Comparison of ENCODE assay signal across 8 mouse cellular contexts in genomic region chr1:77512431-77513195, GRCm38 (mm10). TPM values are rescaled to one million over a fixed set of nuclear protein-coding genes. Genes with fewer than 3 reads are reported as not detected.
DNase-seq lines count a peak whose midpoint lies in the region; ATAC-seq and TF ChIP-seq lines count a peak whose summit lies in the region.

No protein-coding gene starts in this region.

- no peaks in the 10 kb centered on the region for H3K4me1 ChIP-seq in heart, embryonic 11.5 days (ENCODE audit: control insufficient read depth, insufficient read depth, low read length)
- peaks cover 2 to 4% of the 10 kb centered on the region in 2 experiments; a peak in 2 of 4 replicates for H3K4me1 ChIP-seq in ES-E14 (ENCODE audit: control insufficient read depth in 2 of 2, insufficient read depth in 2 of 2, low read length in 2 of 2, poor library complexity in 1 of 2)
- peaks cover 11% of the 10 kb centered on the region; the same call in 1 of the 2 replicates for H3K4me1 ChIP-seq in heart, postnatal 0 days (ENCODE audit: control insufficient read depth, insufficient read depth)
- H3K4me1 ChIP-seq in midbrain, embryonic 10.5 days = peaks cover 67% of the 10 kb centered on the region

- no peak for TF ChIP-seq EP300 in heart, postnatal 0 days (IDR thresholded peaks at IDR 0.05; ENCODE audit: low read depth)

- 4% methylated on average over 20 of the region's 20 CpGs for WGBS in heart, embryonic 11.5 days (ENCODE audit: insufficient replicate concordance)
- WGBS in heart, postnatal 0 days = 19% methylated on average over 20 of the region's 20 CpGs
- WGBS in midbrain, embryonic 10.5 days = 0% methylated on average over 20 of the region's 20 CpGs

- H3K27ac ChIP-seq in heart, embryonic 11.5 days (ENCODE audit: low read depth, low read length) = no peak overlapping the region
- H3K27ac ChIP-seq in ES-E14 (ENCODE audit: insufficient read depth, low read depth, low read length, poor library complexity, severe bottlenecking) = no peak overlapping the region
- no peak overlapping the region for H3K27ac ChIP-seq in heart, postnatal 0 days (ENCODE audit: low read depth)
- H3K27ac ChIP-seq in midbrain, embryonic 10.5 days (replicated peaks) = peak overlapping the region; percentile 87

- H3K9me3 ChIP-seq in heart, embryonic 11.5 days (replicated peaks; ENCODE audit: control insufficient read depth, low read length) = no peaks in the 10 kb centered on the region
- no peaks in the 10 kb centered on the region for H3K9me3 ChIP-seq in ES-E14 (ENCODE audit: control insufficient read depth, insufficient read depth, low read depth, low read length)
- no peaks in the 10 kb centered on the region for H3K9me3 ChIP-seq in heart, postnatal 0 days (replicated peaks; ENCODE audit: control insufficient read depth, low read length)
- no peaks in the 10 kb centered on the region for H3K9me3 ChIP-seq in midbrain, embryonic 10.5 days (replicated peaks)

- H3K9ac ChIP-seq in heart, embryonic 11.5 days (ENCODE audit: low read depth, low read length) = peak overlapping the region; percentile 70
- peak overlapping the region; percentile 41; the same call in 1 of the 2 replicates for H3K9ac ChIP-seq in ES-E14 (ENCODE audit: insufficient read depth, low read depth, low read length, poor library complexity, severe bottlenecking)
- H3K9ac ChIP-seq in heart, postnatal 0 days (replicated peaks; ENCODE audit: low read depth, low read length) = peak overlapping the region; percentile 20; the same call in 1 of the 2 replicates

- in situ Hi-C loops in ES-E14 (cut with MboI; ENCODE audit: low sequenced_read_pairs in 2 of 2, unreplicated experiment in 2 of 2) = no loop called here

- ATAC-seq in heart, embryonic 11.5 days (replicated peaks; ENCODE audit: insufficient number of reproducible peaks, low FRiP score, low TSS enrichment) = no peak
- ATAC-seq in heart, postnatal 0 days (ENCODE audit: insufficient read depth, low read depth) = no peak

- no peak for DNase-seq in heart, adult 8-10 months (ENCODE audit: low spot score)
- DNase-seq in ES-E14 (ENCODE audit: low read depth, low spot score) = no peak
- no peak for DNase-seq in heart, postnatal 0 days (ENCODE audit: low spot score)
- DNase-seq in midbrain, embryonic 10.5 days (ENCODE audit: low spot score) = peak; percentile 62
- no peak for DNase-seq in spleen, postnatal 36 days (ENCODE audit: low spot score in 2 of 2)
- DNase-seq in urinary bladder, postnatal 36 days (ENCODE audit: low spot score in 2 of 2) = no peak
- no peak for DNase-seq in layer of hippocampus, postnatal 25 days (ENCODE audit: extremely low spot score in 1 of 2, low spot score in 1 of 2)

- H3K27me3 ChIP-seq in heart, embryonic 11.5 days (ENCODE audit: control insufficient read depth, insufficient read depth, low read length) = no peaks in the 10 kb centered on the region; the same call in 1 of the 2 replicates
- H3K27me3 ChIP-seq in heart, postnatal 0 days (ENCODE audit: control insufficient read depth, insufficient read depth, low read length) = peaks cover 12% of the 10 kb centered on the region; the same call in 1 of the 2 replicates
- peaks cover 62% of the 10 kb centered on the region for H3K27me3 ChIP-seq in midbrain, embryonic 10.5 days (ENCODE audit: low read depth, poor library complexity, severe bottlenecking)

- peak overlapping the region; percentile 64 for H3K4me3 ChIP-seq in heart, embryonic 11.5 days (ENCODE audit: low read depth, low read length)
- peak overlapping the region; percentile 85 to 99 for H3K4me3 ChIP-seq in ES-E14 (ENCODE audit: insufficient read depth in 1 of 2, low read depth in 1 of 2, low read length in 2 of 2, poor library complexity in 1 of 2, severe bottlenecking in 1 of 2)
- H3K4me3 ChIP-seq in heart, postnatal 0 days (ENCODE audit: low read depth, low read length) = peak overlapping the region; percentile 78
- H3K4me3 ChIP-seq in midbrain, embryonic 10.5 days = peak overlapping the region; percentile 79

- H3K4me2 ChIP-seq in heart, embryonic 11.5 days = peak overlapping the region; percentile 97
- H3K4me2 ChIP-seq in heart, postnatal 0 days (ENCODE audit: low read depth, low read length) = peak overlapping the region; percentile 86

- no peaks in the 10 kb centered on the region for H3K36me3 ChIP-seq in heart, embryonic 11.5 days (ENCODE audit: control insufficient read depth, insufficient read depth, low read length)
- H3K36me3 ChIP-seq in ES-E14 (ENCODE audit: control insufficient read depth, insufficient read depth, low read length, poor library complexity, severe bottlenecking) = peaks cover 3% of the 10 kb centered on the region
- no peaks in the 10 kb centered on the region for H3K36me3 ChIP-seq in heart, postnatal 0 days (replicated peaks; ENCODE audit: control insufficient read depth, insufficient read depth, low read length)
- H3K36me3 ChIP-seq in midbrain, embryonic 10.5 days = peaks cover 25% of the 10 kb centered on the region

- no peak for TF ChIP-seq CTCF in heart, postnatal 0 days (IDR thresholded peaks at IDR 0.05; ENCODE audit: low read depth)

TF ChIP-seq in ES-E14, 5 proteins besides CTCF, POLR2A, EP300 and RAD21:
- TF ChIP-seq CHD2 (IDR thresholded peaks at IDR 0.05; ENCODE audit: low read depth, low read length) (no peak), ZNF384 (IDR thresholded peaks at IDR 0.05; ENCODE audit: low read depth, low read length) (no peak), MAFK (IDR thresholded peaks at IDR 0.05; ENCODE audit: insufficient read depth, low read depth, low read length) (no peak), HCFC1 (IDR thresholded peaks at IDR 0.05; ENCODE audit: borderline replicate concordance, insufficient read depth, low read length) (no peak), ZC3H11A (IDR thresholded peaks at IDR 0.05; ENCODE audit: borderline replicate concordance, low read depth, low read length) (no peak)

RNA-seq across cellular contexts. Expression of gene Epha4, which starts 2.3 kb away (rescaled TPM):
- polyA plus RNA-seq in heart, embryonic 11.5 days (2014; fragmentation: Nextera tagmentation; extraction: Ambion mirVana) = 7.4 TPM in 2 replicates
- total RNA-seq in heart, adult 8-10 months (2022) = 10 to 100 TPM; 28.3 to 42.7 (median 36.0) TPM
- total RNA-seq in ES-E14 (2012; rRNA removed) = 99.7 and 142 TPM in 2 replicates
- total RNA-seq in heart, postnatal 0 days (2014; rRNA removed; ENCODE audit: low replicate concordance) = 20.3 and 27.3 TPM in 2 replicates
- polyA plus RNA-seq in heart, postnatal 0 days (2015; fragmentation: Nextera tagmentation; extraction: Ambion mirVana) = 8.5 TPM in 2 replicates
- 17.1 and 22.9 TPM in 2 replicates for polyA plus RNA-seq in midbrain, embryonic 10.5 days (2016; fragmentation: Nextera tagmentation; extraction: Ambion mirVana)
- 100 to 1,000 TPM; 291 to 351 TPM for total RNA-seq in layer of hippocampus, postnatal 25 days (2021)

Comparison
In these comparisons a context has a peak if more than half of its experiments do, and no peak if none do; other contexts are left out.
1. H3K9ac ChIP-seq: peak in every context shown above with its lines; median percentile 70 in heart, embryonic 11.5 days; 41 in ES-E14; 20 in heart, postnatal 0 days.